7 mouse cellular contexts compared by ENCODE assay signal in genomic region chr12:109839126-109839587, GRCm38 (mm10).
DNase-seq lines count a peak whose midpoint lies in the region; ATAC-seq lines count a peak whose summit lies in the region.

No protein-coding gene starts in this region.

- no peak overlapping the region for H3K4me2 ChIP-seq in lung, embryonic 15.5 days
- no peak overlapping the region for H3K4me2 ChIP-seq in forebrain, embryonic 12.5 days
- H3K4me2 ChIP-seq in hindbrain, embryonic 15.5 days: no peak overlapping the region
- no peak overlapping the region for H3K4me2 ChIP-seq in midbrain, embryonic 14.5 days (ENCODE audit: low read length)

- H3K9ac ChIP-seq in lung, embryonic 15.5 days: no peak overlapping the region
- H3K9ac ChIP-seq in forebrain, embryonic 12.5 days: no peak overlapping the region
- no peak overlapping the region for H3K9ac ChIP-seq in hindbrain, embryonic 15.5 days
- H3K9ac ChIP-seq in midbrain, embryonic 14.5 days (replicated peaks; ENCODE audit: low read length): no peak overlapping the region

- H3K27ac ChIP-seq in lung, embryonic 15.5 days: peak overlapping the region; percentile 82
- H3K27ac ChIP-seq in forebrain, embryonic 12.5 days: peak overlapping the region; percentile 47
- H3K27ac ChIP-seq in hindbrain, embryonic 15.5 days (replicated peaks): no peak overlapping the region
- H3K27ac ChIP-seq in midbrain, embryonic 14.5 days (replicated peaks; ENCODE audit: low read depth, low read length): no peak overlapping the region

- no peaks in the 10 kb centered on the region for H3K9me3 ChIP-seq in lung, embryonic 15.5 days
- no peaks in the 10 kb centered on the region for H3K9me3 ChIP-seq in forebrain, embryonic 12.5 days
- H3K9me3 ChIP-seq in hindbrain, embryonic 15.5 days: no peaks in the 10 kb centered on the region
- no peaks in the 10 kb centered on the region for H3K9me3 ChIP-seq in midbrain, embryonic 14.5 days (ENCODE audit: control insufficient read depth, low read length)

- H3K4me3 ChIP-seq in lung, embryonic 15.5 days: no peak overlapping the region
- no peak overlapping the region for H3K4me3 ChIP-seq in forebrain, embryonic 12.5 days (replicated peaks)
- no peak overlapping the region for H3K4me3 ChIP-seq in hindbrain, embryonic 15.5 days
- no peak overlapping the region for H3K4me3 ChIP-seq in midbrain, embryonic 14.5 days (replicated peaks; ENCODE audit: low read depth, low read length)

- 21% methylated on average over 9 of the region's 9 CpGs for WGBS in lung, embryonic 15.5 days
- WGBS in forebrain, embryonic 12.5 days: 22% methylated on average over 9 of the region's 9 CpGs
- 26% methylated on average over 9 of the region's 9 CpGs for WGBS in hindbrain, embryonic 15.5 days
- WGBS in midbrain, embryonic 14.5 days: 24% methylated on average over 9 of the region's 9 CpGs

- peaks cover 32% of the 10 kb centered on the region for H3K4me1 ChIP-seq in lung, embryonic 15.5 days
- H3K4me1 ChIP-seq in forebrain, embryonic 12.5 days: peaks cover 18% of the 10 kb centered on the region
- peaks cover 11% of the 10 kb centered on the region for H3K4me1 ChIP-seq in hindbrain, embryonic 15.5 days (replicated peaks)
- no peaks in the 10 kb centered on the region for H3K4me1 ChIP-seq in midbrain, embryonic 14.5 days (ENCODE audit: control insufficient read depth, insufficient read depth, low read length)

- ATAC-seq in lung, embryonic 15.5 days (ENCODE audit: borderline replicate concordance, extremely low read depth, low FRiP score, low TSS enrichment): peak; percentile 83
- ATAC-seq in forebrain, embryonic 12.5 days (ENCODE audit: low FRiP score): peak; percentile 75; the same call in 1 of the 2 replicates
- peak; percentile 73 for ATAC-seq in hindbrain, embryonic 15.5 days (ENCODE audit: low FRiP score, low read depth)
- ATAC-seq in midbrain, embryonic 14.5 days (ENCODE audit: low FRiP score, low TSS enrichment): peak; percentile 58; the same call in 1 of the 2 replicates

- DNase-seq in lung, postnatal 36 days: no peak
- DNase-seq in midbrain, embryonic 14.5 days: peak; percentile 79
- no peak for DNase-seq in right cerebral cortex, postnatal 36 days (ENCODE audit: low spot score in 2 of 2)
- DNase-seq in gastrocnemius, adult 18-20 months (ENCODE audit: low spot score): no peak

- H3K27me3 ChIP-seq in lung, embryonic 15.5 days: no peaks in the 10 kb centered on the region
- H3K27me3 ChIP-seq in forebrain, embryonic 12.5 days: no peaks in the 10 kb centered on the region
- H3K27me3 ChIP-seq in hindbrain, embryonic 15.5 days: no peaks in the 10 kb centered on the region
- no peaks in the 10 kb centered on the region for H3K27me3 ChIP-seq in midbrain, embryonic 14.5 days (ENCODE audit: control insufficient read depth, insufficient read depth, low read length)

- no peaks in the 10 kb centered on the region for H3K36me3 ChIP-seq in lung, embryonic 15.5 days
- H3K36me3 ChIP-seq in forebrain, embryonic 12.5 days (replicated peaks): no peaks in the 10 kb centered on the region
- no peaks in the 10 kb centered on the region for H3K36me3 ChIP-seq in hindbrain, embryonic 15.5 days
- H3K36me3 ChIP-seq in midbrain, embryonic 14.5 days (ENCODE audit: control insufficient read depth, insufficient read depth, low read length): no peaks in the 10 kb centered on the region

Comparison
In these comparisons a context has a peak if more than half of its experiments do, and no peak if none do; other contexts are left out.
1. H3K27ac ChIP-seq: peak in lung, embryonic 15.5 days (single experiment) and forebrain, embryonic 12.5 days (single experiment); none in hindbrain, embryonic 15.5 days (single experiment) and midbrain, embryonic 14.5 days (single experiment).
2. Peak in every context shown above with its lines, with median percentiles within 50 percentile points of each other: ATAC-seq.